Mouse (Mus musculus) heart, postnatal 36 days (tissue): ENCODE results near the gene Usp12. TPM values are rescaled to one million over a fixed set of nuclear protein-coding genes. Genes with fewer than 3 reads are reported as not detected.

Experiments
- DNase-seq, 2 experiments: peaks; one replicate each; pipeline ENCODE4 v3.0.0; 2021 to 2022
- intact Hi-C: fragments of 180-260 bp; cut with DNase I; formaldehyde crosslinking; loops from one replicate; pipeline ENCODE4 v1.15.1; 2025
- total RNA-seq, 2 experiments: library from RNA; stranded (reverse); gene quantifications; 2 replicates each; pipeline ENCODE4 v1.2.3; 2021

The Usp12 gene
- 10 to 100 TPM; 15.5 to 17.1 TPM for total RNA-seq

DNA sequence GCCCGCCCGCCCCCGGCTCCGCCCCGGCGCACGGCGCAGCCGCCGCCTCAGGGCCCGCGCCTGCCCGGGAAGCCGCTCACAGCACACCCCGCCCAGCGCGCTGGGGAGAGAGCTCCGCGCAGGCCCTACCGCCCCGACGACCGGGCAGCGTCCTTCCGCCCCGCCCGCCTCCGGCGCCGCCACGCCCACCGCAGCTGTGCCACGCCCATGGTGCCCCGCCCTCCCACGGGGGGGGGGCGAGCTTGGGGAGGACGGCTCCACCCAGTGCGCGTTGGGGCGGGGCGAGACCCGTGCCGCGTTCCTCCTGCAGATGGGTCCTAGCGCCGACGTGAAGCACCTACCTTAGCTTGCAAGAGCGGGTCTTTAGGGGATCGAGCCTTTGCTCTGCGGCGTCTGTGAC lies at the start of gene Usp12:
Gene Usp12, minus strand, starts transcription at position 154 of the 400 bp plus-strand sequence.
- intact Hi-C loops = loop anchor here (1.0 to 5.0 kb wide), 3 partner anchors 25 to 43 kb away; no protein-coding TSS in a partner anchor

DNA sequence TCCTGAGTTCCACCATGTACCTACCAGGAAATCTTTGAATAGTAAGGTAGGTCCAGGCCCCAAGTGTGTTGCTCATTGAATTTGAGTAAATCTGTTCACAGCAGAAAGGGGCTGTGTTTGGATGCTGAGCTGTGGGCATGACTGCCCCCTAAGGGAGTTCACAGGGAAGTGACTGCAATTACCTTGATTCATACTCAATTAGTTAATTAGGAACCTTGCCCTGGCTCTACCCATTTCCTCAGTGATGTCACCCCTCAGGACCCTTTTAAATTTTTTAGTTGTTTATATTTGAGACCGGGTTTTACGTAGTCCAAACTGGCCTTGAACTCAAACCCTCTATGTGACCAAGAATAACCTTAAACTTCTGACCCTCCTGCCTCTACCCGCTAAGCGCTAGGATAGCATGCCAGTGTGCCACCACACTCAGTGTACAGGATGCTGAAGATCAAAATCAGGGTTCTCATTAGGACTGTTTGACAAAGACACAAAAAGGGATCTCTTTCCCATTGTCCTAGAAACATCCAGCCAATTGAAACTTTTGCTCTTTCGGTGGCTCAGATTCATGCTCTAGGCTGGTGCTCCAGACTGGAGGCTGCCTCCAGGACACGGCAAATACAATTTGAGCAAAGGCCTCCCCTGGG lies 49.6 kb upstream of the Usp12 start:
- DNase-seq = no peak
- intact Hi-C loops = loop anchor here (2.0 to 10.0 kb wide), 2 partner anchors 60 to 230 kb away; partner anchors contain the start of genes Lnx2 and Polr1d

More for the DNA sequence above, at the start of gene Usp12:
- DNase-seq = peak; percentile 99 to 100

DNA sequence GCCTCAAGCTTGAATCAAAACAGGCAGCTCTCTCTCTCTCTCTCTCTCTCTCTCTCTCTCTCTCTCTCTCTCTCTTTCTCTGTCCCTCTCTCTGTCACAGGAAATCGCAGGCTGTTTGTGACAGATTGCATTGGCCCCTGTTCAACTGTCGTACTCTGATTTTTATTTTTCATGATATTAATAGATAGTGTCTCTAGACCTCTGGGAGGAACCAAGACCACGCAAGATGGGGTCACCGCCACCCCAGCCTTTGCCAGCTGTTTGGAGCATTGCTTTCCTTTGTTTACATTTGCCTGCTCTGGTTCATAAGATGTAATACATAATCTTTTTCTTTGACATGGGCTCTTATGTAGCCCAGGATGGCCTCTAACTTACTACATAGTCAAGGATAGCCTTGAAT lies 47.2 kb upstream of the Usp12 start:
- DNase-seq = no peak
- intact Hi-C loops = loop anchor here (10.0 kb wide), 1 partner anchor 233 kb away; the partner anchor contains the start of genes Lnx2 and Polr1d

DNA sequence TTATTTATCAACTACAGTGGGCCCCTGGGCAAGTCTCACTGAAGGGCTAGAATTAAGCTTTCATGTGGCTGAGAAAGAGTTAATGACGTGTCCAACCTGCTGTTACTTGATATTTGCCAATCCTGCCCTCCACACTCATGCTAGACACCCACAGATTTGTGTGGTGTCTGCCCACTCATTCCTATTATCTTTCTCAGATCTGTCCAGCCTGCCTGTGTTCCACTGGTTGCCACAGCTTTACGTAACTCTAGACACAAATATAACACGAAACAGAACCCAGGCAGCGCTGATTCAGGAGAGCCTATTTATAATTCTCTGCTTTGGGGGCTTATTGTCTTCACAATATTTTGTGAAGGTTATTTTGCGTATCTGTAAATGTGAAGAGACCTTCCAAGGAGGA lies 46.5 kb upstream of the Usp12 start:
- DNase-seq = no peak
- intact Hi-C loops = loop anchor here (10.0 kb wide), 1 partner anchor 234 kb away; the partner anchor contains the start of genes Lnx2 and Polr1d

DNA sequence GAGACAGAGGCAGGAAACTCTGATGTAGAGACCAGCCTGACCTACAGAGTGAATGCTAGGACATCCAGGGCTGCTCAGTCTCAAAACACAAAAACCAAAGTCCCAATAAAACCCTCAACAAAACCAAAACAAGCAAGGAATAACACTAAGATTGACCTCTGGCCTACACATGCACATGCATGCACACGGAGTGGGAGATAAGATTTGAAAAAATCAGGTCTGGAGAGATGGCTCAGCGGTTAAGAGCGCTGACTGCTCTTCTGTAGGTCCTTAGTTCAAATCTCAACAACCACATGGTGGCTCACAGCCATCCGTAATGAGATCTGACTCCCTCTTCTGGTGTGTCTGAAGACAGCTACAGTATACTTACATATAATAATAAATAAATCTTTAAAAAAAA lies 45.6 kb upstream of the Usp12 start:
- intact Hi-C loops = loop anchor here (10.0 kb wide), 1 partner anchor 234 kb away; the partner anchor contains the start of genes Lnx2 and Polr1d
- DNase-seq = no peak

DNA sequence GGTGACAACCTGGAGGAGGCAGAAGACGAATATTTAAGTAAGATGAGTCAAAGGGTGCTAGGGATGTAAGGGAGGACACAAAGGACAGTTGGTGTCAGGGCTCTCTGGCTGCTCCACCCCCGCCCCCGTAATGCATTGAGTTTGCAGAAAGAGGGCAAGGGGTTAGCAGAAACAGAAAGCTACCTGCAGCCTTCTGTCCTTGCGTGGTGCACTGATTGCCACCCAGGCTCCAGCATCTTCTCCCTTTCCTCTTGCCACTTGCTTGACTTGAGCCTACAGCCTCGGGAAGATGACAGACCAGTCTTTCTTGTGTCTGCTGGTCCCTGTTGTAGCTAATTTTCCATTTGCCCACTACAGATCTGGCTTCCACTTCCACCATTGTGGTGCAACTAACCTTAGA lies 45.0 kb upstream of the Usp12 start:
- DNase-seq = no peak
- intact Hi-C loops = loop anchor here (10.0 kb wide), 2 partner anchors 235 to 615 kb away; partner anchors contain the start of genes Lnx2, Polr1d and Rnf6

DNA sequence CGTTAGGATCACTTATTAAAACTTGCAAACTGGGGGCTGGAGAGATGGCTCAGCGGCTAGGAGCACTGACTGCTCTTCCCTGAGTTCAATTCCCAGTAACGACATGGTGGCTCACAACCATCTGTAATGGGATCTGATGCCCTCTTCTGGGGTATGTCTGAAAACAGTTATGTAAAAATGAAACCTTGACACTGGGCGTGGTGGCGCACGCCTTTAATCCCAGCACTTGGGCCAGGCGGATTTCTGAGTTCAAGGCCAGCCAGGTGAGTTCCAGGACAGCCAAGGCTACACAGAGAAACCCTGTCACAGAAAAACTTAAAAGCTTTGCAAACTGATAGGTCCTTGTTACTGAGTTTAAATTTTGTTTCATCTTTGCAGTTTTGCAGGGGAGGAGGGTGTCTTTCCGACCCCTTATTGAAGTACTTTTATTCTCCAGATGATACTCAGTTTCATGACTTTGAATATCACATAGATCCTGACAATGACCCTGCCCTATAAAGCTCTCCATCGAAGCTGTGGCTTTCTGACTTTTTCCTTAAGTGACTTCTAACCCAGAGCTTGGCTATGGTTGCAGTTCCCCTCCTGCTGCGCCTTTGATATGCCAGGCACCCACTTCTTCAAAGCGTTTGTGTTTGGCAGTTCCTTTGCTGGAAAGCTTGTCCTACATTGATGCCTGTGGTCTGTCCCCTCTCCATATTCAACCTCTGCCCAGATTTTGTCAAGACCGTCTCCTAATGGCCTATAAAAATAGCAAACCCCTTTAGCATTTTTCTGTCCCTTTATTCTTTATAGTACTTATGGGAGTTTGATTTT lies 44.2 kb upstream of the Usp12 start:
- intact Hi-C loops = loop anchor here (10.0 kb wide), 1 partner anchor 614 kb away; the partner anchor contains the start of gene Rnf6
- DNase-seq = no peak

DNA sequence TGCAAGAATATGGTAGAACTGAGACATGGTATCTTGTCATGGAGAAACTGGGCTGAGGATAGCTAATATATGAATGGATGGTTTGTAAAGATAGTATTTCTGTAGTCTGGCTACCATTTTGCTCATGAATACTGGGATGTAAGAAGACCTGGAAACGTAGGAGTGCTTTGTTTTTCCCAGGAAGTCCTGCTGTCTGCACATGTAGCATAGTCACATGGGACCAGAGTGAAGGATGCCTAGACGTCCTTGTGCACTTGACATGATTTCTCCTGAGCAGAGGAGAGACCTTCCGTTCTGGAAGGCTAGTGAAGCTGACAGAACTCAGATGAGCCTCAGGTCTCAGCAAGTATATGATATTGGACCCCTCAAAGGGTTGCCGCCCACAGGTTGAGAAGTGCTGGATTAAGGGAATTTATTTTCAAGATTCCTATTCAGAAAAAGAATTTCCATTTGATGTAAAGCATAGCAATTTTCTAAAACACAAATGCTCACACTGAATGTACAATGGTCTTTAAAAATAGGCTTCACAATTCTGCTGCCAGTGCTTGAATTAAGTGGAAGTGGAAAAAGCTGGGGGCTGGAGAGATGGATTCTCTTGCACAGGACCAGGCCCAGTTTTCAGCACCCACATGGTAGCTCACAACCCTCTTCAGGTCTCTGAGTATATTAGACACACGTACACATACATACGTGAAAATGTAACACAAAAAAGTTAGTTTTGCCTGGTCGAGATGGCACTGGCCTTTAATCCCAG lies 43.3 kb upstream of the Usp12 start:
- DNase-seq = no peak
- intact Hi-C loops = loop anchor here (10.0 kb wide), 1 partner anchor 613 kb away; the partner anchor contains the start of gene Rnf6

DNA sequence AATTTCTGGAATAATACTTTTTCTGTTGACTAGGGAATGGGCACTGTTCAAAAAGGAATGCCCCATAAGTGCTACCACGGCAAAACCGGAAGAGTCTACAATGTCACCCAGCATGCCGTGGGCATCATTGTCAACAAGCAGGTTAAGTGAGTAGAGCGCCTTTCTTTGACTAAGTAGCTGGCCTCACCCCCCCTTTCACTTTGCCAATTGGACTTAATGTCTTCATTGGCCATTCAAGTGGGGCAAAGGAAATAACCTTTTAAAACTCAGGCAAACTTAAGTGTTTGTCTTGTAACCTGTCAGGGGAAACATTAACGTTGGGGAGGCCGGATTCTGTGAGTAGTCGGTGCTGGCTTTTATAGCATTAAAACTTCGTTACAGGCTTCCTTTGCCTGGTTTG lies 40.2 kb upstream of the Usp12 start:
- intact Hi-C loops = loop anchor here (5.0 to 10.0 kb wide), 2 partner anchors 112 to 610 kb away; partner anchors contain the start of genes Gtf3a and Rnf6
- DNase-seq = no peak

DNA sequence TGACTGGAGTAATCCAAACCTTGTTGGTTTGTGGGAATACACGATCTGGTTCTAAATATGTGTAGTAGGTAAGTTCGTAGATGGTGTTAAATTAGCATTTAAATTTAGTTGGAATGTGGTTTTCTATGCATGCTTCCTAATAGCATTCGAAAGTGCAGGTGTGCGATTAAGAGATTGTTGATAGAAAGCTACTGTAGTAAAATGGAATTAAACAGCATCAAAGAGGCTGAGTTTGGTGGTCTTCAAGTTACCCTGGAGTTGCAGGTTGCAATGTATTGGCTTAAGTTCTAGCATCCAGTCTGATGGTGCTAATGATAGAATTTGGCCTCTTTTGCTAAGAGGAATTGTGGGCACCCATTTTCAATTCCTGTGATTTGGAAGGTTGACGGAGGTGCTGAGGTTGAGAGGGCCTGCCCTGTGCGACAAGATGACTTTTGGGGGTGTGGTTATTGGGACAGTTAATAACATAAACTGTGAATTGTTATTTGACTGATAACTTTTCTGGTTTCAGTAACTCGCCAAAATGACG lies 38.9 kb upstream of the Usp12 start:
- no peak for DNase-seq
- intact Hi-C loops = loop anchor here (1.0 to 10.0 kb wide), 3 partner anchors 39 to 609 kb away; partner anchors contain the start of genes Gtf3a and Rnf6

DNA sequence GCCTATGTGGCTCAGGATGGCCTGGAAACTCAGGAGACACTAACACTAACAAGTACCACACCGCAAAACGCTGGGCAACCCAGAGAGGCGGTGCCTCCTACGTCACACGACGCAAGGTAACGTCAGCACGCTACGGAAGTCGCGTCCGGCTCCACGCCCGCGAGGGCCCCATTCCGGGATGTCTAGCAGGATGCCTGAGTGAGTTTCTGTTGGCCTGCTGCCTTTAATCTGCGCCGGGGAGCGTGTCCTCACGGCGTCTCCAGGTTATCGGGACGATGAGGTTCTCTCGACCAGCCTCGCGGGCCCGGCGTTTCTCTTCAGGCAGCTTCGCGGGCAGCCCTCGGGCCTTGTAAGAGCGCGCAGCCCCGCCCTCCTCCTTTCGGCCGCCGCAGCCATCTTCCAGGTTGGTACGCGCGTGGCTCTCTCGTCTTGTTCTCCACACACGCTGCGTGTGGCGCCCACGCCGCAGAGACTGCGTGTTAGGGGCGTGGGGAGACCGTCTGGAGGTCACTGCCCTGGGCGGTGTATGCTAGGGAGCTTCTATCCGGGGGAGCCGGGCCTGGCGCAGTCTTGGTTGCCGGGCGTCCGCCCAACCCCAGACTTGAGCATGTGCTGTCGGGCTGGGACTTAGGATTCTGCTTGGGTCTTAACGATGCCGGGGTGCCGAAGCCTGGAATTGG lies 38.1 kb upstream of the Usp12 start, which contains the start of gene Rpl21:
Gene Rpl21, plus strand, starts transcription at position 122 of the 680 bp plus-strand sequence.
- intact Hi-C loops = loop anchor here (1.0 to 10.0 kb wide), 3 partner anchors 39 to 608 kb away; partner anchors contain the start of genes Gtf3a and Rnf6

DNA sequence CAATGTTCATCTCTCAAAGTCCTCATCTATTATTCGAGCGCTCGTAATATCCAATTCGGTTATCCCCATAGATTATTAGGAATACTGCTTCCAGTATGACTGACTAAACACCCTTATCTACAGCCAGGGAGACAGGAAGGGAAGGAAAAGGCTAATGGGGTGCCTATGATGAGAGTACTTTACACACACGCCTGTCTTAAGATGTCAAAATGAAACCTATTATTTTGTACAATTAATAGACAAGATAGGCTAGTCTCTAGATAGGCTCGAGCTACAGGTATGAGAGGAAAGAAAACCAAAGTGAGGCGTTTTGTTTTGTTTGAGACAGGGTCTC lies 37.6 kb upstream of the Usp12 start:
- no peak for DNase-seq
- intact Hi-C loops = loop anchor here (5.0 to 10.0 kb wide), 2 partner anchors 115 to 608 kb away; partner anchors contain the start of genes Gtf3a and Rnf6

More for the DNA sequence above, 38.1 kb upstream of the Usp12 start, which contains the start of gene Rpl21:
- peak; percentile 96 to 99 for DNase-seq

DNA sequence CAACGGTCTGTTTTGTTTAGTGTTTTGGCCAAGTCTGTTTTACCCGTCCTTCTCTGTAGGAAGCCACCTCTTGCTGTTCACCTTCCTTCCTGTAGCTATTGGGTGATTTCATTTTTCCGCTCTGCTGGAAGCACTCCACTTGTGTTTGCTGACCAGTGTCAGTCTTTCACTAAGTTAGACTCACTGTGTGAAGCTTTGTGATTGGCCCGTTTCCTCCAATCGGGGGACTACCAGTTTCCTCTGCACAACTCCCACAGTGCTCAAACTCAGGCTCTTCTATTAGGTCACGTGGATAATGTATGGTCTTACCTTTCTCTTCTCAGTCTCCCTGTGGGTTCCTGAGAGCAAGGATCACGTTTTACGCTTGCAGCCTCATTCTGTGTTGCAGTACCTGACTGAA lies 34.7 kb upstream of the Usp12 start:
- intact Hi-C loops = no loop called here
- DNase-seq = no peak

DNA sequence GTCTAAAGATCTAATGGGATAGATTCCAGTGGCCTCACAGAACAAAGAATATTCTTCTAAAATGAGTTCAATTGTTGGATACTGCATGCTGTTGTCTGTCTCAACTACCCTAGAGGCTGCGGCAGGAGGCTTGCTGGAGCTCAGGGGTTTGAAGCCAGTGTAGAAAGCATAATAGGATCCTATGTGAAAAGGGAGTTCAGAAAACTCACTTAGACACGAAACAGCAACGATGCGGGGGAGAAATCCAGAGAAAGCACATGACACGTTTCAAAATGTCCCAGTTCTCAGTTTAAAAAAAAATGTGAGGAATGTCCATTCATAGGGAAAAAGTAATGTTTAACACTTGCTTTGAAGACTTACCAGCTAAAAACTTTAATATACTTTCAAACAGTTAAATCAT lies 28.2 kb upstream of the Usp12 start:
- DNase-seq = no peak
- intact Hi-C loops = no loop called here

DNA sequence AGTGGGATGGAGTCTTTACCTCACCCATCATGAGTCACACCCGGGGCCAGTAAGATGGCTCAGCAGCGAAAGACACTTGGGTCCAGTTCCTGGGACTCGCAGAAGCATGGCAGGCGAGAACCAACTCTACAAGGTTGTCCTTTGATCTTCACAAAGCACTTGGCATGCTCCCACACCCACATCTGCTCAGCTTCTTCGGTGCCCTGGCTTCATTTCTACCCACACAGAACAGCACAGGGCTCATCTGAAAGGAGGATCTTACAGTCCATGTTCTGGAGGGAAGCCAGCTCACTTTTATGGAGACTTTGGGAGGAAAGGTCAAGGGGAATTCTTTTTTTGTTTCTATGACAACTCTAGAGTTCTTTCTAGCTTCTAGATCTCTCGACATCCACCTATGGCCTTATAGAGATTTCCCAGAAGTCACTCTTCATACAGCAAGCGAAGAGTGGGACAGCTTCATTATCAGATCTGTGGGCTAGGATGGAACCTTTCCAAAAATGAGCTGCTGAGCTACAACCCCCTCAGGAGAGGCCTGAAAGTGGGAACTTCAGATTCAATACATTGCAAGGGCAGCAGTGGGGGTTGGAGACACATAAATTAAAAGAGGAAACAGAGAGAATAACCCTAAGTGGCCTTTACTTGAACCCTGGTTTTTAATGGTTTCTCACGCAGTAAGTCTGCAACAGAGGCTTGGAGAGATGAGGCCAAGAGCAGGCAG lies 24.3 kb upstream of the Usp12 start:
- DNase-seq = no peak

DNA sequence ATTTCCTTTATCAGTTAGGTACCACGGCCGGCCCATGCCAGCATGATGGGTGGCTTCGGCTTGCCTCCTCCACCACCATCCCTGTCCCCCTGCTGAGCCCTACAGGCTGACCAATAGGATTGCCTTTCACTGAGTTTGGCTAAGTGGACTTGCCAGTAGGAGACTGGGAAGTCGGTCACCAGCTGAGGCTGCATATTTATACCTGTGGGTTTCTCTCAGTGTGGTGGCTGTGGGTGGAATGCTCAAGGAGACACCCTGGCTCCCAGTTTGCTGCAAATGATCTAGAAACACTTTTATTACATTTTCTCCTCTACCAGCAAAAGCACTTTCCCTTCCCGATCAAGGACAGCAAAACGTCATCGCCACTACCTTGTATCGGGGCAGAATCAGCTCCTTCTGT lies 22.8 kb upstream of the Usp12 start:
- no peak for DNase-seq
- intact Hi-C loops = no loop called here

More for the DNA sequence above, 24.3 kb upstream of the Usp12 start:
- intact Hi-C loops = no loop called here

DNA sequence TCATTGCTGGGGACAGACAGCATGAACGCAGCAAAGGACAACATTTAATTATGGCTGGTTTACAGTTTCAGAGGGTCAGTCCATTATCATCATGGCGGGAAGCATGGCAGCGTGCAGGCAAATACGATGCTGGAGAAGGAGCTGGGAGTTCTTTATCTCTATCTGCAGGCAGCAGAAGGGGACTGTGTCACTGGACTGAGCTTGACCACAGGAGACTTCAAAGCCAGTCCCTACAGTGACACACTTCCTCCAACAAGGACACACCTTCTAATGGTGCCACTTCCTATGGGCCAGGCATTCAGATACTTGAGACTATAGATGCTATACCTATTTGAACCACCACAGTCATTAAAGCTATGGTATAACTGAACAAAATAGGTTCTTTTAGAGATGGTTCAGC lies 20.6 kb upstream of the Usp12 start:
- DNase-seq = no peak
- intact Hi-C loops = no loop called here

DNA sequence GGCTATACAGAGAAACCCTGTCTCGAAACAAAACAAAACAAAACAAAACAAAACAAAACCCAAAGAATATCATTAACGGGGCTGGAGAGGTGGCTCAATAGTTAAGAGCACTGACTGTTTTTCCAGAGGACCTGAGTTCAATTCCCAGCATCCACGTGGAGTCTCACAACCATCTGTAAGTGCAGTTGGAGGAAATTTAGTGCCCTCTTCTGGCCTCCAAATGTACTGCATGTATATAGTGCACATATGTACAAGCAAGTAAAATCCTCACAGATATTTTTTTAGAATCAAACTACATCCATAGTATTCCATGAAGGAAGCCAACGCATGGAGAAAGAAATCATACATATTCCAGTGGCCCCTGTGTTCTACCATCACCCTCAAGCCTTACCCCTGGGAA lies 18.6 kb upstream of the Usp12 start:
- intact Hi-C loops = no loop called here
- no peak for DNase-seq

DNA sequence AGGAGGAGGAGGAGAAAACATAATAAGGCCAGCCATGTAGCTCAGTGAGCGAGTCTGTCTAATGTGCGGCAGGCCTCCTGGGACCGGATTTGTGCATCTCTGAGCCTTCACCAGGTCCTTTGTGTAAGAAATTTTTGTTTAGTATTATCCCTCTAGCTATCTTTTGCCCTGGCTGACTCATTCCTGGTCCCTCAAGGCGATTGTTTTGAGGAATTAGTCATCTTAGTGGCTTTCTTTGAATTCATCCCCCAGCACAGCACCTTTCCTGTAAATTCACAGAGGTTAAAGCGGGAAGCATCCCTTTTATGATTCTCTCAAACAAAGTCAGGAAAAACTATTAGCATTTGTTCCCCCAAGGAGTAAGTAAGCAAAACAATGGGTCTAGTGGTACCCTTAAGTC lies 18.1 kb upstream of the Usp12 start:
- DNase-seq = no peak

More for the DNA sequence above, 18.1 kb upstream of the Usp12 start:
- intact Hi-C loops = no loop called here
